Mouse (Mus musculus) limb, embryonic 15.5 days (tissue): ENCODE measurements around the gene Ctf2. TPM values are rescaled to one million over a fixed set of nuclear protein-coding genes. Genes with fewer than 3 reads are reported as not detected.

Experiments used
- ATAC-seq: fragments of 200-750 bp; cut with Nextera tagmentation; 2 replicates; pipeline ENCODE4 v1.8.0; 2017; ENCODE audit warnings: low read depth, moderate TSS enrichment; ENCODE audit not compliant: insufficient number of reproducible peaks, low FRiP score, low TSS enrichment
- H3K27ac ChIP-seq: fragments of 300-500 bp; sonication (generic); 2 replicates; pipeline ENCODE4 v1.5.1; 2015; ENCODE audit warnings: moderate library complexity, mild to moderate bottlenecking, inconsistent platforms
- H3K27me3 ChIP-seq: fragments of 300-500 bp; sonication (generic); 2 replicates; pipeline ENCODE4 v1.6.1; 2015; ENCODE audit warnings: inconsistent platforms
- H3K36me3 ChIP-seq: fragments of 300-500 bp; sonication (generic); 2 replicates; pipeline ENCODE4 v1.6.1; 2015; ENCODE audit warnings: inconsistent platforms
- H3K4me1 ChIP-seq: fragments of 300-500 bp; sonication (generic); 2 replicates; pipeline ENCODE4 v1.6.1; 2015; ENCODE audit warnings: inconsistent platforms
- H3K4me2 ChIP-seq: fragments of 300-500 bp; sonication (generic); 2 replicates; pipeline ENCODE4 v1.6.1; 2015; ENCODE audit warnings: mild to moderate bottlenecking, inconsistent platforms
- H3K4me3 ChIP-seq: fragments of 300-500 bp; sonication (generic); 2 replicates; pipeline ENCODE4 v1.5.1; 2015; ENCODE audit warnings: mild to moderate bottlenecking, inconsistent platforms
- H3K9ac ChIP-seq: fragments of 300-500 bp; sonication (generic); 2 replicates; pipeline ENCODE4 v1.6.1; 2015; ENCODE audit warnings: inconsistent platforms
- H3K9me3 ChIP-seq: fragments of 300-500 bp; sonication (generic); 2 replicates; pipeline ENCODE4 v1.6.1; 2016; ENCODE audit warnings: inconsistent platforms
- WGBS: fragments of 180-500 bp; shearing (Covaris S2); methylation state at CpG from one replicate; pipeline ENCODE4 v1.1.7; 2015; 5-methylcytosine and 5-hydroxymethylcytosine counted together
- polyA plus RNA-seq: library from polyadenylated mRNA; unstranded; fragments of >200 nt; fragmentation: Nextera tagmentation; extraction: Ambion mirVana; gene quantifications from 2 replicates; pipeline ENCODE4 v1.2.1, GENCODE M21; 2015

Ctf2 gene
- polyA plus RNA-seq, 1 experiment from 2014 or later = 0.44 TPM

DNA sequence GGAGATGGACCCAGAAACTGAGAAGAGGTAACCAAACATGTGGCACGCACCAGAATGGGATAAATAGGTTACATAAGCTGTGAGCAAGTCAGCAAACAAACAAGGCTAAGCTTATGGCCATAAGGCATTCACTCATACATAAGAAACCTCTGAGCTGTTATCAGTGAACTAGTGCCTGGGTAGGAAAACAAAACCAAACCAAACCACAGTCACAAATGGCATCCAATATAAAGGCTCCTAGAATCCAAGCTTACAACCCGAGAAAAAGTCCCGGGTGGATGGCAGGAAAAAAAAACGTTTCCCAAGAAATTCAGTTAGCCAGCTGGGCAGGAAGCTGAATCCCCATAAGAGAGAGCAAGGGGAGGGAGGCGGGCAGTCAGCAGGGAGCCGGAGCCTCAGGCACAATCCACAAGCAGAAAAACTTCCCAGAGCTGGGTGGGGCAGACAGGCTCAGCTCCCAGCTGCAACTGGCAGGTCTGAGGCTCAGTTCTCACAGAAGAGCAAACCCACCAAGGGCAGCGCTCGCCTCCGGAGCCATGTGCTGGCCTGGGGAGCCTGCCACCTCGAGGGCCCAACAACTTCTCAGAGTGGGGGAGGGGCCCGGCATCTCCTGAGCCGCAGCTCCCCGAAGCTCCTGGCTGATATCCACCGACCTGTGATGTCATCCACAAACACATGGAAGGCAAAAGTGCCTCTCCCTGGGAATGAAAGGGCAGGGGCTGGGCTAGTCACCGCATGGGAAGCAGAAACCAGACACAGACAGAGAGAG is 40.6 kb downstream of the Ctf2 start:
- Histone ChIP-seq H3K9ac (no peak overlapping the region; the same call in 1 of the 2 replicates), H3K36me3 (peaks cover 13% of the 10 kb centered on the region), H3K9me3 (no peaks in the 10 kb centered on the region), H3K27ac (peak overlapping the region; percentile 90), H3K4me3 (peak overlapping the region; percentile 31), H3K4me2 (peak overlapping the region; percentile 49), H3K27me3 (no peaks in the 10 kb centered on the region), H3K4me1 (peaks cover 19% of the 10 kb centered on the region)
- ATAC-seq = peak; percentile 84
- 5% methylated on average over 15 of the region's 15 CpGs for WGBS

DNA sequence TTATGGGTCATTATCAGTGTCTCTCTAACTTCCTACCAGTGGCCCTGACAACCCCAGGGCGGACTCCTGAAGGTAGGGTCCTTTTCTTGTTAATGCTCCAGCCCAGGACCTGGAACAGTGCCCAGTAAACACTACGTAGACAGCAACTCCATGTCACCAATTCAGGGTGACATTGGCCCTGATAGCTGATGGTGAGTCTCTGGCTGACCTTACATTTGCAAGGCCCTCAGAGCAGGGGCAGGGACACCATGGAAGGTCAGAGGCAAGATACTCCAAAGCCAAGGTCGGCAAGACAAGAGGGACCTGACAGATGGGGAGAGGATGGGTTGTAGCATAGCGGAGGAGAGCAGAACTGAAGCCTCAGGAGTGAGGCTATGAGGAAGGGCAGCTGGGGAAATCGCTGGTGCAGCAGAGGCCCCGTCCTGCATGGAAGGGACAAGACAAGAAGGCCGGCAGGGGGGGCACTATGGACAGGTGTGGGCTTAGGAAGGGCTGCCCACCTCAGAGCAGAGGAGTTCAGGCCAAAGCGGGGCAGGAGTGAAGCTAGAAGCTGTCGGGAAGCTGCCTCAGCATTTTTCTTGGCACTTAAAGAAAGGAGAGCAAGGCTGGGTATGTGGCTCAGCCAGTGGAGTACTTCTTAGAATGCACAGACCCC is 42.2 kb downstream of the Ctf2 start:
- 65% methylated on average over 9 of the region's 9 CpGs for whole genome bisulfite sequencing
- no peaks in the 10 kb centered on the region for H3K27me3 ChIP-seq
- H3K36me3 ChIP-seq = peaks cover 9% of the 10 kb centered on the region
- H3K4me1 ChIP-seq = peaks cover 34% of the 10 kb centered on the region
- H3K27ac ChIP-seq = no peak overlapping the region
- H3K9ac ChIP-seq = no peak overlapping the region
- H3K4me3 ChIP-seq = no peak overlapping the region
- no peak for ATAC-seq
- H3K9me3 ChIP-seq = no peaks in the 10 kb centered on the region
- no peak overlapping the region for H3K4me2 ChIP-seq

DNA sequence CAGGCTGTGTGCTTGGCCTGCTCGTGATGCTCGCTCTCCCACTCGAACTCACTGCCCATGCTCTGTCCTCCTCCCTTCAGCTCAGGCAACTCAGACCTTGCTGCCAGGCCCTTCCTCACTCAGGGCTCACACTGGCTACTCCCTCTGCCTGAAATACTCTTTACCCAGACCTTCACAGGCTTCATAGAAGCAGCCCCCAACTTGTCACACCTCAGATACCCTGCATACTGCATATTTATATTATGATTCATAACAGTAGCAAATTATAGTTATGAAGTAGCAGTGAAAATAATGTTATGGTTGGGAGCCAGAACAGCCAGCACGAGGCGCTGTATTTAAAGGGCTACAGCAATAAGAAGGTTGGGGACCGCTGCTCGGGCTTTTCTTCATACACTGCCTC is 43.0 kb downstream of the Ctf2 start:
- H3K4me3 ChIP-seq = no peak overlapping the region
- peaks cover 34% of the 10 kb centered on the region for H3K4me1 ChIP-seq
- no peak for ATAC-seq
- peak overlapping the region; percentile 14; the same call in 1 of the 2 replicates for H3K27ac ChIP-seq
- H3K9ac ChIP-seq = no peak overlapping the region
- H3K36me3 ChIP-seq = peaks cover 10% of the 10 kb centered on the region
- no peaks in the 10 kb centered on the region for H3K27me3 ChIP-seq
- H3K4me2 ChIP-seq = no peak overlapping the region
- WGBS = 79% methylated on average over 7 of the region's 7 CpGs
- no peaks in the 10 kb centered on the region for H3K9me3 ChIP-seq

DNA sequence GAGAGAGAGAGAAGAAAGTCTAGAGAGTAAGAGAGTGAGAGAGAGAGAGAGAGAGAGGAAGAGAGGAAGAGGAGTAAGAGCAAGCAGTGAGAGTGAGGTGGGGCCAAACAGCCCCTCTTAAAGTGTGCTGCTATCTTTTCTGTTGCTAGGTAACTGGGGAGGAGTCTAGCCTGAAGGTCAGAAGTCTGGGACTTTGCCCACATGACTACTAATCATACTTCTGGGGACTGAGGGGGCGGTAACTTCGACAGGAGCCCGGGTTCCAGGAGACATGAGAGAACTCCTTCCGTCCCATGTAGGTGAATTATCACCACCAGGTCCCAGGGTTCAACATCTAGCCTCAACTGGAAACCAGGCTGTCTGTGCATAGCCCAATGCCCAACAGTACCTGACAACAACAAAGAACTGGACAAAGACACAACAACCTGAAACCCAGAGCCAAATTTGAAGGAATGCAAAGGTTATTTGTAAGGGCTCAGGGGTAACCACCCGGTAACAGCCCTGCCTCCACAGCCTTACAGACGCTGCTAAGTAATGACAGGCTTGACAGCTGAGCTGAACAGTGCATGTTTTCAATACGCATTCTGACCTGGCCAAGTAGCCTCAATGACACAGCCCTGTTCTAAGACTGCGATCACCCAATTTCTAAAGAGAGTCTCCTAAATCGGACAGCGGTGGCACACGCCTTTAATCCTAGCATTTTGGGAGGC is 45.1 kb downstream of the Ctf2 start:
- H3K4me1 ChIP-seq = peaks cover 34% of the 10 kb centered on the region
- no peak overlapping the region for H3K9ac ChIP-seq
- no peaks in the 10 kb centered on the region for H3K9me3 ChIP-seq
- H3K27me3 ChIP-seq = no peaks in the 10 kb centered on the region
- no peak overlapping the region for H3K4me3 ChIP-seq
- peaks cover 7% of the 10 kb centered on the region; the same call in 1 of the 2 replicates for H3K36me3 ChIP-seq
- ATAC-seq = no peak
- H3K27ac ChIP-seq = no peak overlapping the region
- no peak overlapping the region for H3K4me2 ChIP-seq
- 66% methylated on average over 11 of the region's 11 CpGs for WGBS

DNA sequence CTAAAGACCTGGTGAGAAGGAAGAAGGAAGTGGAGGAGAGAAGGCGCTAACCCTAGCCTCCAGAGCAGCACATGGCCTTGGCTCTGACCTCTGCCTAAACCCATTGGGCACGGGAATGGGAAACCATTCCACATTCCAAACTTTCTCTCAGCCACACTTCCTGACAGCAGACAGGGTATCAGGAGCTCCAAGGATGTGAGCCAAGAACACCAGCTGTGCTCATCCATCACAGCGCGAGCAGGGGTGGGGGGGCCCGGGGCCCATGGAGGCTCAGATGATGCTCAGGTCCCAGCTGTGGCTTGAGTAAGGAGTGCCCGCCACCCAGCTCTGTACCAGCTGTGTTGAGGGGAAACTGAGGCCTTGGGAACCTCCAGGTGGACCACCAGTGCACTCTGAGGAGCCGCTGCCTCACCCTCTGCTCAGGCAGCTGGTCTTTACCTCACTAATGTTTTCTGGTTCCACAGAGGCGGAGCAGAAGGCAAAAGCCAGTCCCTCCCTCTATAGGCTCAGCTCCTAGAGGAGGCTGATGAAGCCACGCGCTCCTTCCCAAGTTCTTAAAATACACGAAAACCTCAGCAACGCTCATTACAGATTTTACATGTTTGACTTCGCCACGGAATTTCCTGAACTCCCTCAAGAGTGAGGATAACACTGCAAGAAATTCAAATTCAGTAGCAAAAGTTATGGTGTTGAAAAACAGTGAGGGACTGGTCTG is 46.5 kb downstream of the Ctf2 start:
- H3K27ac ChIP-seq = peak overlapping the region; percentile 68
- H3K4me2 ChIP-seq = no peak overlapping the region

DNA sequence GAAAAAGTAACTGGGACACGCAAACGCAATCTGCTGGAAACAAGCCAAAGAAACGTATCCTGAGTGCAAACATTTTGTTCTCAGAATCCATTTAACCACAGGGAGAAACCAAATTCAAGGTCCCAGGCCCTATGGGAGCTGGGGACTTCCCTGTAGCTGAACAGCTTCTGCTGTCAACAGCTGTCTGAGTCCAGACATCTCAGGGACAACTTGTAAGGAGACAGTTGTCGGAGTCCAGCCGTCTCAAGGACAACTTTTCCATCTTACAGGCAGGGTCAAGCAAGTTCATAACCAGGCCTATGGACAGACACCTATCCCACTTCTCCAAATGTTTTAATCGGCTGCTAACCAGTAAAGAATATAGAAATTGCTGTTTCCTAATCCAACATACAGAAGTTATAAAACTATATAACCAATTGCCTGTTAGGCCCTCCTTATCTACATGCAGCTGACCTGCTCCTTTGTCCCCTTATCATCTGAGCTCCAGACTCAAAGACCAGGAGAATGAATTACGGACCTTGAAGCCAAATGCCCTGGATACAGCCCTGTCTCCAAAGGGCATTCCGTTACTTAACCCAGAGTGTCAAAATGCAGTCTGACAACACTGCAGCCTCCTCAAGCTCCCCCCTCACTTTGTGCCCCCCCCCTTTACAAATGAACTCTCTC is 49.9 kb downstream of the Ctf2 start:
- ATAC-seq = no peak
- no peak overlapping the region for H3K9ac ChIP-seq
- H3K4me1 ChIP-seq = peaks cover 16% of the 10 kb centered on the region
- H3K27ac ChIP-seq = no peak overlapping the region
- H3K9me3 ChIP-seq = no peaks in the 10 kb centered on the region
- peaks cover 13% of the 10 kb centered on the region; the same call in 1 of the 2 replicates for H3K36me3 ChIP-seq
- 79% methylated on average over 8 of the region's 8 CpGs for WGBS
- no peak overlapping the region for H3K4me3 ChIP-seq
- no peak overlapping the region for H3K4me2 ChIP-seq
- no peaks in the 10 kb centered on the region for H3K27me3 ChIP-seq

More for the DNA sequence above, 46.5 kb downstream of the Ctf2 start:
- no peak overlapping the region for H3K9ac ChIP-seq
- H3K27me3 ChIP-seq = no peaks in the 10 kb centered on the region
- H3K4me3 ChIP-seq = no peak overlapping the region
- peak; percentile 65; the same call in 1 of the 2 replicates for ATAC-seq
- WGBS = 53% methylated on average over 14 of the region's 14 CpGs
- no peaks in the 10 kb centered on the region for H3K9me3 ChIP-seq
- H3K4me1 ChIP-seq = peaks cover 24% of the 10 kb centered on the region
- H3K36me3 ChIP-seq = peaks cover 7% of the 10 kb centered on the region; the same call in 1 of the 2 replicates

DNA sequence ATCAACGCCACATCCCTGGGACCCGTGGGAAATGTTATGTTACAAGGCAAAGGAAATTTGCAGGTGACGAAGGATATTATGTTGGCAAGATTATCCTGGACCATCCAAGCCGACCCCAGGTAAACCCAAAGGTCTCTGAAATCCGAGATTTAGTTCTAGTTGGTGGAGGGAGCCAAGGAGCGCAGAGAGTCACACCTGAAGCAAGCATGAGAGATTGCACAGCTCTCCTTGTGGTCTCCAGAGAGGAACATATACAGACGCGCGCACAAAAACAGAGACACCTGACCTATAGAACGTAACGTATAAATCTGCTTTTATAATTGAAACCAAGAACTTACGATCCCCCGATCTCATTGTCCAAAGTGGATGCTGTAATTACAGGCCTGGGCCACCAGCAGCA is 51.4 kb downstream of the Ctf2 start:
- WGBS = 82% methylated on average over 13 of the region's 13 CpGs
- H3K4me2 ChIP-seq = no peak overlapping the region
- H3K27me3 ChIP-seq = no peaks in the 10 kb centered on the region

DNA sequence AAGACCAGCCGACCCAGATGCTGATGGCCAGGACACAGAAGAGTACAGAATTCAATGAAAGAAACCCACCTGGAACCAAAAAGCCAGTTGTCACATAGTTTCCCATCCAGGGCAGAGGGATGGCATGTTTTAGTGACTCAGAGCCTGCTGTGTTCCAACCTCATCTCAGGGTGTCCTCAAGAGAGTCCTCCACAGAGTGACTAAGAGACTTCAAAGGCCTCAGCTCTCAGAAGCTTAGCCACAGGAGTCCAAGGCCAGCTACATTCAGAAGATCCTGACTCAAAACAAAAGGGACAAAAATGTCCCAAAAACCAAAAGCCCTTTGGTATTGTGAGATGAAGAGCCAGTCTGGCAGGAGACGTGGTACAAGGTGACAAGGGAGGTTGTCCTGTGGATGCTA is 53.2 kb downstream of the Ctf2 start:
- Histone ChIP-seq H3K4me2 (no peak overlapping the region), H3K27ac (no peak overlapping the region), H3K4me1 (no peaks in the 10 kb centered on the region), H3K4me3 (no peak overlapping the region), H3K27me3 (no peaks in the 10 kb centered on the region), H3K9me3 (no peaks in the 10 kb centered on the region), H3K9ac (no peak overlapping the region), H3K36me3 (peaks cover 14% of the 10 kb centered on the region; the same call in 1 of the 2 replicates)
- WGBS = 74% methylated on average over 2 of the region's 2 CpGs
- ATAC-seq = no peak

More for the DNA sequence above, 51.4 kb downstream of the Ctf2 start:
- H3K36me3 ChIP-seq = peaks cover 18% of the 10 kb centered on the region; the same call in 1 of the 2 replicates
- H3K4me3 ChIP-seq = no peak overlapping the region
- no peak overlapping the region for H3K27ac ChIP-seq
- H3K9ac ChIP-seq = no peak overlapping the region
- H3K9me3 ChIP-seq = no peaks in the 10 kb centered on the region
- peaks cover 6% of the 10 kb centered on the region for H3K4me1 ChIP-seq
- no peak for ATAC-seq

DNA sequence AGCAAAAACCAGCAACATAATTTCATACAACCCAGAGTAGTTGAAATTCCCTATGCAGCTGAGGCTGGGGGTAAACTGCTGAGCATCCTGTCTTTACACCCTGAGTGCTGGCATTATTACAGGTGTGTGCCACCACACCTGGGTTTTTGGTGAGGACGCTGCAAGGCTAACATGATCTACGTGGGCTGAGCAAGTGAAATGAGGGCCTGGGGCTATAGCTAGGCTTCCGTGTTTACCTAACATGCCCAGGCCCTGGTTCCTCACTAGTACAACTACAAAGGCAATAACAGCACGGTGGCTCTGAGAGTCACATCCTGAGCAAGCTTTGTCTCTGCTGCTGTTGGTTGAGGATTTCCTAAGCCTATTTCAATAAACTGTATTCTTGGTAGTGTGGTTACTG is 54.4 kb downstream of the Ctf2 start:
- Histone ChIP-seq H3K9ac (no peak overlapping the region), H3K36me3 (peaks cover 10% of the 10 kb centered on the region; the same call in 1 of the 2 replicates), H3K9me3 (no peaks in the 10 kb centered on the region), H3K4me3 (no peak overlapping the region), H3K4me1 (no peaks in the 10 kb centered on the region), H3K27ac (no peak overlapping the region), H3K4me2 (no peak overlapping the region), H3K27me3 (no peaks in the 10 kb centered on the region)
- no peak for ATAC-seq
- 75% methylated on average over 4 of the region's 4 CpGs for whole genome bisulfite sequencing

DNA sequence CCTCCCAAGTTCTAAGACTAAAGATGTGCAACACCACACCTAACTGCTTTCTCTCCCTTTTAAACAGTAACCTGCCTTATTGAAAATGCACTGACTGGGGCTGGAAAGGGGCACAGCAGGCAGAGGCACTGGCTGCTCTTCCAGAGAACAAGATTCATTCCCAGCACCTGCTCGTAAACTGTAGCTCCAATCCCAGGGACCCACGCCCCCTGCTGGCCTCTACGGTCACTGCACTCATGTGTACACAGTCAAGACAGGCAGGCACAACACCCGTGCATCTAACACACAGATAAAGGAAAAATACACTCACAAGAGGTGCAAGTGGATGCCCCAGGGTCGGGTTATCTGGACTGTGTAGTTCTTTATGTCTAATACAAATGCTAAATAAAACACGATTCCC is 54.9 kb downstream of the Ctf2 start:
- H3K27me3 ChIP-seq = no peaks in the 10 kb centered on the region

DNA sequence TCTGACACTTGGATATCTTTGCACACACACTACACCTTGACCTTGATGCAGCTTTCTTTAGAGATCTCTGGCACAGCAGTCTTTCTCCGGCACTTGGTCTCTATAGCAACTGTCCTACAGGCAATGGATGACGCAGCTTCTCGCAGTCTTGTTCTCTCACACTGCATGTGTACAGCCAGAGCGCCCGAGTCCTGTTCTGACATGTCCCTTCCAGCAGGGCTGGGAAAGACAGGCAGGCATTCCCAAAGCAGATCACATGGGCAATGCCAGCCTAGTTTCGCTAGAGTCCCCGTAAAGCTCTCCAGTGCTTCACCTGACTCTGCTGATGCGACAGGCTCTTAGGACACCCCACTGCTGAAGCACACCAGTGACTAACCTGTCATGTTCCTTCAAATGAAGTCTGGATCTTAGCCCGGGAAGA is 56.6 kb downstream of the Ctf2 start:
- Histone ChIP-seq H3K27me3 (no peaks in the 10 kb centered on the region), H3K4me3 (no peak overlapping the region), H3K27ac (peak overlapping the region; percentile 69), H3K36me3 (peaks cover 10% of the 10 kb centered on the region; the same call in 1 of the 2 replicates), H3K4me1 (no peaks in the 10 kb centered on the region), H3K9ac (no peak overlapping the region), H3K4me2 (0 out of 2 replicates have a peak overlapping the region, but pooled peaks have one; percentile 5), H3K9me3 (no peaks in the 10 kb centered on the region)
- WGBS = 70% methylated on average over 9 of the region's 9 CpGs
- ATAC-seq = 0 out of 2 replicates have a peak, but pooled peaks have one; percentile 26

More for the DNA sequence above, 54.9 kb downstream of the Ctf2 start:
- H3K9ac ChIP-seq = no peak overlapping the region
- H3K27ac ChIP-seq = no peak overlapping the region
- H3K4me2 ChIP-seq = no peak overlapping the region
- no peak for ATAC-seq
- WGBS = 71% methylated on average over 6 of the region's 6 CpGs
- H3K4me3 ChIP-seq = no peak overlapping the region
- no peaks in the 10 kb centered on the region for H3K4me1 ChIP-seq
- H3K9me3 ChIP-seq = no peaks in the 10 kb centered on the region
- peaks cover 10% of the 10 kb centered on the region; the same call in 1 of the 2 replicates for H3K36me3 ChIP-seq
